Mouse (Mus musculus) monocyte, adult 5-6 weeks (primary cell): ENCODE results near the gene 0610037L13Rik. TPM values are rescaled to one million over a fixed set of nuclear protein-coding genes. Genes with fewer than 3 reads are reported as not detected.
A peak's percentile ranks its signal among the peaks of the same experiment; 100 is the strongest.

Experiments used
- ATAC-seq: fragments of 153-309, 156-312 bp; replicated peaks from 2 replicates; pipeline ENCODE4 v1.8.0; 2017; ENCODE audit warnings: mild to moderate bottlenecking; ENCODE audit not compliant: low TSS enrichment, insufficient number of reproducible peaks, severe bottlenecking, poor library complexity, low FRiP score
- total RNA-seq: library from RNA; stranded (forward); fragments of 200-1000, 200-491, 200-594 nt; gene quantifications from 3 replicates; pipeline ENCODE4 v1.2.3, GENCODE M21; 2017

Gene 0610037L13Rik
- total RNA-seq, 1 experiment from 2014 or later = 51.1 TPM

GRCm38 (mm10) chr4:107904252-107904651 is 14.6 kb downstream of the 0610037L13Rik start:
- no peak for ATAC-seq

GRCm38 (mm10) chr4:107906561-107906960 is 16.9 kb downstream of the 0610037L13Rik start:
- no peak for ATAC-seq

DNA sequence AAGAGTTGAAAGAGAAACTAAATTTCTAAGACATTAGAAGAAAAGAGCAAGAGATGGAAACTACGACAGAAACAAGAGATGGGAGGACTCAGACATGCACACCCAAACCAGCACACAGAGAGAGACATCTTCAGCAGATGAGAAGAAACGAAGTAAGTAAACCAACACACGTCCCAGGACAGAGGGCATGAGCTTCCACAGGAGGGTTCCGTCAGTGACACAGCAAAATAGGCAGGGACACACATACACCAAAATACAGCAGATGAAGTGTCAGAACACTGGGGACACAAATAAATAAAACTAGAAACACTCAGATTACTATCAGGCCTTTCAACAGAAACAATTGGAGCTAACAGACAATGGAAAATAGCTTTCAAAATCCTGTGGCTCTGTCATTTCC is 20.4 kb downstream of the 0610037L13Rik start:
- no peak for ATAC-seq

DNA sequence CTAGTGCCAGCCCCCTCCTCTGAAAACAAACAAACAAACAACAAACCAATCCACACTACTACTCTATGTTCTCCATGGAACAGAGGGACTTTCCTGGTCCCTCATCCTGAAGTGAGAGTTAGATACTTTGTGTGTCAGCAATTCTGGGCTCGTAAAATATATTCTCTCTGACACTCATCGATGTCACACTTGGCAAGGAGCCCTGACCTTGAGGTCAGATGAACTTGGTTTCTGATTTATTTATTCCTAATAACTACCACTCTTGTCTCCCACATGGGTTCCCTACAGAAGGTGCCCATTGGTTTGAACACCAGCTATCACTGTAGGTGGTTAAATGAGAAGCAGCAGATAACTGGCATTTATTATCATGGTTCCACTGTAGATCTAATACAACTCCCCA is 30.7 kb downstream of the 0610037L13Rik start:
- no peak for ATAC-seq

DNA sequence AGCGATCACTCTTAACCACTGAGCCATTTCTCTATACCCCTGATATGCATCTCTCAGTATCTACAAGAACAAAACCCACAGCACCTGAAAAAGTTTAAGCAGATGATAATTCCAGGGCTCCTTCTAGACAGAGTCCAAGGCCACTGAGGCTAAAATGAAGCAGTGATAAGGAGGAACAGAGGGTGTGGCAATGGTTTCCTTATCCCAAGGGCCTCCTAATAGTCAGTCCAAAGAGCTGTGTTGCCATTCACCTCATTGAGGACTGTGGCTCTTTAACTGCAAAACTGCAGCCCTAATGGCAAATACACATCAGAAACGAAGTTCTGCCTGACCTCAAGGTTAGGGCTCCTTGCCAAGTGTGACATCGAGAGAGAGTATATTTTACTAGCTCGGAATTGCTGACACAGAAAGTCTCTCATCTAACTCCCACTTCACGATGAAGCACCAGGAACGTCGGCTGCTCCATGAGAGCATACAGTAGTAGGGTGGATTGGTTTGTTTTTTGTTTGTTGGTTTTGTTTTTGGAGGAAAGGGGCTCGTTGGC is 31.6 kb downstream of the 0610037L13Rik start:
- no peak for ATAC-seq

GRCm38 (mm10) chr4:107921952-107922351 is 32.3 kb downstream of the 0610037L13Rik start:
- no peak for ATAC-seq

DNA sequence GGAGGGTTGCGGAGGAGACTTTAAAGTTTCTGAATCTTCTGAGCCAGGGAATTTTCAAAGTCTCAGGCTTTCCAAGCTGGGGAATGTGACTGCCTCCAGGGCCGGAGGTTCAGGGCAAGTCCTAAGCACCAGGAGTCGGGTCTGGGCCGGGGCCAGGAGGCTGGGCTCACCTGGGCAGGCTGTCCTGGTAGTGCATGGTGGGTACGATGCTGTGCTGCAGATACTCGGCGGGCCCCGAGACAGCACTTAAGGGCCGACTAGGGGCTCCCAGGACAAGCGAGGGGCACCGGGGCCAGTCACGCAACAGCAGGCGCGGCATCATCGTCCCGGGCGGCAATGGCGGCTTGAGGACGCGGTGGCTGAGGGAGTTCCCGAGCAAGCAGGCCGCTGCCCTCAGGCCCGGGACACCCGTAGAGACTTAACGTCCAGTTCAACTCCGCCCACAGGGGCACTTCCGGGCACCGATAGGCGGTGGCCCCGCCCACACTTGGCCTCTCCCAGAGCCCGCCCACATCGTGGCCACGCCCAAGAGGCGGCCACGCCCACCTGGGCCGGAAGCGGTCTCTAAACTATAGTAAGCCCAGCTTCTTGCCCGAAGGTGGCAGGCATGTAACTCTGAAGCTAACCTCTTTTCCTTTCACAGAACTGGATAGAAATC is 33.7 kb downstream of the 0610037L13Rik start, which contains the start of gene Cpt2:
Cpt2 (minus strand) TSS at position 466 of the 658 bp plus-strand sequence.
- peak; percentile 97 for ATAC-seq

DNA sequence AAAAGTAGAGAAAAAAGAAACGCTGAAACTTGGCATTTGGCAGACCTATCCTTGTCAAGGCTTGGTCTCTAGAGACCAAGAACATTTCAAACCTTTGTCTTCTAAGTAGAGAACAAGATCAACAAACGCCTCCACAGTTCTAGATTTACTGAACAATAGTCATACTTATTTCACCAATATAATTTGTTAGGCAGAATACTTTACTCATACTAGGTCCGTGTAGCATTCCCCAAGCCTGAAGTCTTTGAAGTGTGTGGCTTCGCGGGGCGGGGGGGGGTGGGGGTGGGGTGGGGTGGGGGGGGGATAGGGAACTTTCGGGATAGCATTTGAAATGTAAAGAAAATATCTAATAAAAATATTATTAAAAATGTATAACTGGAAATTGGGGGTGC is 34.2 kb downstream of the 0610037L13Rik start:
- ATAC-seq = no peak

GRCm38 (mm10) chr4:107928269-107928668 is 38.7 kb downstream of the 0610037L13Rik start:
- no peak for ATAC-seq

- no peak for ATAC-seq
These were observed 39.1 kb downstream of the 0610037L13Rik start for GRCm38 (mm10) chr4:107928726-107929125.

DNA sequence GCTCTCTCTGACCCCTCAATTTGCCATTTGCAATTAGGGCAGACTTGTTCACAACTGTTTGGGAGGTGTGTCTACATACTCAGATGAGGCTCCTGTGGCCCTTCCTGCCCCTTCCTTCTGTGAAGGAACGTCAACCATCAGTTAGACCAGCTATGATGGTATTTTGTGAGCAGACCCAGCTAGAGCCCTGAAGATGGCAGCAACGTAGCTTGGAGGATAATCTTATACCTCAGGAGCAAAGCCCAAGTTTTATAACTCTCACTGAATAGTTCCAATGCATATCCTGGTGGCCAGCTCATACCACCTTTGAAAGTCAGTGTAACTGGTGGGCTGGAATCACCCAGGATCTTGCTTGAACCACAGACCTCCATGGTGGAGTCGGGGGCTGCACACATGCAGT is 41.8 kb downstream of the 0610037L13Rik start:
- ATAC-seq = no peak

GRCm38 (mm10) chr4:107933239-107933638 is 43.6 kb downstream of the 0610037L13Rik start:
- no peak for ATAC-seq

DNA sequence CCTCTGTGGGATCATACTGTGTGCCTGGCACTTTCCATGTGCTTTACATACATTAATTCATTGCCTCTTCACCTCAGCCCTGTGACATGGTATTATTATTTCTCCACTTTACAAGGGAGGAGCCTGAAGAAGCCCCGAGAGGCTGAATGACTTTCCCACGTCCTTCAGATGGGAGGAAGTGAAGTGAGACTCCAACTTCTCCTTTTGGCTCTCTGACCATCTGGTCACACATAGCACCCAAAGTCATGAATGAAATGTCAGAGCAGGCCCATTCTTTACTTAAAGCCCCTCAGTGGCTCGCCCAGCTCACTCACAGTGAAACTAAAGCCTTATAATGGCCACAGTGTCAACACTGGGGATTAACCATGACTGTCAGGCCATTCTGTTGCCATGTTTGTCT is 45.6 kb downstream of the 0610037L13Rik start:
- peak; percentile 81 for ATAC-seq

DNA sequence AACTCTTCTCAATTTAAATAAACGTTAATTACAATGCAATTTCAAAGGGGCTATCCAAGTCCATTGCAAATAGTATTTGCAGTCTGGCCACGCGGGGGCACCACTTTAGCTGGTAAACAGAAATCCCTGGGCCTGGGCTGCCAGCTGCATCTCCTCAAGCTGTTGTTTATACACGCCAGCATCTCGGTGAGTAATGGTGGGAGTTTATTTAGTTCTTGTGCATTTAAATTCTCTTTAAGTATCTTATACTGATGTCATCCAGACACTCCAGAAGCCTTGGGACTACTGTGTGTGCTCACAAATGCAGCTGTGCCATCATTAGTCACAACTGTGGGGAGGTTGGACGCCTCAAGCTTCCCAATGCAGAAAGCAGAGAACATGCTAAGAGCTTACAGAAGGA is 47.7 kb downstream of the 0610037L13Rik start:
- ATAC-seq = no peak

- ATAC-seq = no peak
These were observed 48.5 kb downstream of the 0610037L13Rik start for GRCm38 (mm10) chr4:107938124-107938523.

GRCm38 (mm10) chr4:107942741-107943140 is 53.1 kb downstream of the 0610037L13Rik start:
- no peak for ATAC-seq

GRCm38 (mm10) chr4:107944141-107944540 is 54.5 kb downstream of the 0610037L13Rik start:
- ATAC-seq = no peak
